Mouse (Mus musculus) neural tube, embryonic 12.5 days (tissue): ENCODE results near the gene Dmxl2. TPM values are rescaled to one million over a fixed set of nuclear protein-coding genes. Genes with fewer than 3 reads are reported as not detected.

ENCODE experiments used
- ATAC-seq: fragments of 200-750 bp; cut with Nextera tagmentation; 2 replicates; pipeline ENCODE4 v1.8.0; 2017; ENCODE audit warnings: low read depth, mild to moderate bottlenecking, moderate TSS enrichment, moderate library complexity; ENCODE audit not compliant: low FRiP score
- H3K27ac ChIP-seq: fragments of 300-500 bp; sonication (generic); 2 replicates; pipeline ENCODE4 v1.5.1; 2016
- H3K27me3 ChIP-seq: fragments of 300-500 bp; sonication (generic); replicated peaks from 2 replicates; pipeline ENCODE4 v1.6.1; 2016; ENCODE audit warnings: mild to moderate bottlenecking
- H3K36me3 ChIP-seq: fragments of 300-500 bp; sonication (generic); 2 replicates; pipeline ENCODE4 v1.6.1; 2016; ENCODE audit warnings: mild to moderate bottlenecking
- H3K4me1 ChIP-seq: fragments of 300-500 bp; sonication (generic); 2 replicates; pipeline ENCODE4 v1.6.1; 2016
- H3K4me2 ChIP-seq: fragments of 300-500 bp; sonication (generic); replicated peaks from 2 replicates; pipeline ENCODE4 v1.6.1; 2016; ENCODE audit warnings: mild to moderate bottlenecking
- H3K4me3 ChIP-seq: fragments of 300-500 bp; sonication (generic); 2 replicates; pipeline ENCODE4 v1.5.1; 2016
- H3K9ac ChIP-seq: fragments of 300-500 bp; sonication (generic); 2 replicates; pipeline ENCODE4 v1.6.1; 2016; ENCODE audit warnings: mild to moderate bottlenecking
- H3K9me3 ChIP-seq: fragments of 300-500 bp; sonication (generic); 2 replicates; pipeline ENCODE4 v1.6.1; 2016; ENCODE audit warnings: mild to moderate bottlenecking
- WGBS: fragments of 180-500 bp; shearing (Covaris S2); methylation state at CpG from one replicate; pipeline ENCODE4 v1.1.7; 2016; 5-methylcytosine and 5-hydroxymethylcytosine counted together
- polyA plus RNA-seq: library from polyadenylated mRNA; unstranded; fragments of >200 nt; fragmentation: Nextera tagmentation; extraction: Ambion mirVana; gene quantifications from 2 replicates; pipeline ENCODE4 v1.2.1, GENCODE M21; 2016

Gene Dmxl2
- 28.5 and 29.7 TPM in 2 replicates for polyA plus RNA-seq

GRCm38 (mm10) chr9:54501453-54502110, at the start of gene Dmxl2:
Gene Dmxl2, minus strand, starts transcription at chr9:54501626.
- Histone ChIP-seq H3K9ac (peak within 1 kb of the TSS; percentile 88), H3K9me3 (no peaks in the 10 kb centered on the region), H3K4me3 (peak within 1 kb of the TSS; percentile 80), H3K27ac (peak within 1 kb of the TSS; percentile 80), H3K36me3 (no peaks in the 10 kb centered on the region), H3K4me1 (peaks cover 14% of the 10 kb centered on the region; the same call in 1 of the 2 replicates), H3K4me2 (peak within 1 kb of the TSS; percentile 86), H3K27me3 (no peaks in the 10 kb centered on the region)
- peak; percentile 97 for ATAC-seq
- WGBS = under 1% methylated on average over 99 of the region's 99 CpGs

GRCm38 (mm10) chr9:54549433-54549832, 48.0 kb upstream of the Dmxl2 start:
- Histone ChIP-seq H3K36me3 (no peaks in the 10 kb centered on the region), H3K9ac (no peak overlapping the region), H3K4me2 (no peak overlapping the region), H3K9me3 (no peaks in the 10 kb centered on the region), H3K4me1 (no peaks in the 10 kb centered on the region), H3K27me3 (no peaks in the 10 kb centered on the region), H3K4me3 (no peak overlapping the region), H3K27ac (no peak overlapping the region)
- 88% methylated on average over 6 of the region's 6 CpGs for WGBS
- ATAC-seq = no peak

DNA sequence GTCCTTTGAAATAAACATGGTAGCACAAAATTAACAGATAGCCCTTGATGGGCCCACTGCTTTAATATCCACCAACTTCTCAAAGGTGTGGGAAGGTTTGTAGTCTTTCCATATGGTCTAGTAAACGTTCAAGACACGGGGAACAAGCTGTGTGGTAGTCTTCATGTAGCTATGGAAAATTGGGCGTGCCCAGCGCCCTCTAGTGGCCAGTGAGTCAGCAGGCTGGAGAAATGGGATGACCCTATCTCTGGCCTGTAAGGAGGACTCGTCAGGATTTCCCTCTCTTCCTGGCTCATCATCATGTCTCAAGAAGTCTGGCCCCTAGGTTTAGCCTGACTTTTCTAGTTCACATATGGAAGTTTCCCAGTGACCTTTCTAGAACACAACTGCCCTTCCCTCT, 46.1 kb upstream of the Dmxl2 start:
- Histone ChIP-seq H3K9me3 (no peaks in the 10 kb centered on the region), H3K36me3 (no peaks in the 10 kb centered on the region), H3K4me1 (no peaks in the 10 kb centered on the region), H3K4me2 (no peak overlapping the region), H3K9ac (no peak overlapping the region), H3K27me3 (no peaks in the 10 kb centered on the region), H3K27ac (no peak overlapping the region), H3K4me3 (no peak overlapping the region)
- 17% methylated on average over 5 of the region's 5 CpGs for WGBS
- ATAC-seq = no peak

- Histone ChIP-seq H3K27me3 (no peaks in the 10 kb centered on the region), H3K9me3 (no peaks in the 10 kb centered on the region), H3K4me2 (no peak overlapping the region), H3K4me1 (no peaks in the 10 kb centered on the region), H3K27ac (no peak overlapping the region), H3K36me3 (no peaks in the 10 kb centered on the region), H3K4me3 (no peak overlapping the region), H3K9ac (no peak overlapping the region)
- WGBS = 91% methylated on average over 4 of the region's 4 CpGs
- ATAC-seq = no peak
These were observed 43.5 kb upstream of the Dmxl2 start for GRCm38 (mm10) chr9:54544954-54545315.

DNA sequence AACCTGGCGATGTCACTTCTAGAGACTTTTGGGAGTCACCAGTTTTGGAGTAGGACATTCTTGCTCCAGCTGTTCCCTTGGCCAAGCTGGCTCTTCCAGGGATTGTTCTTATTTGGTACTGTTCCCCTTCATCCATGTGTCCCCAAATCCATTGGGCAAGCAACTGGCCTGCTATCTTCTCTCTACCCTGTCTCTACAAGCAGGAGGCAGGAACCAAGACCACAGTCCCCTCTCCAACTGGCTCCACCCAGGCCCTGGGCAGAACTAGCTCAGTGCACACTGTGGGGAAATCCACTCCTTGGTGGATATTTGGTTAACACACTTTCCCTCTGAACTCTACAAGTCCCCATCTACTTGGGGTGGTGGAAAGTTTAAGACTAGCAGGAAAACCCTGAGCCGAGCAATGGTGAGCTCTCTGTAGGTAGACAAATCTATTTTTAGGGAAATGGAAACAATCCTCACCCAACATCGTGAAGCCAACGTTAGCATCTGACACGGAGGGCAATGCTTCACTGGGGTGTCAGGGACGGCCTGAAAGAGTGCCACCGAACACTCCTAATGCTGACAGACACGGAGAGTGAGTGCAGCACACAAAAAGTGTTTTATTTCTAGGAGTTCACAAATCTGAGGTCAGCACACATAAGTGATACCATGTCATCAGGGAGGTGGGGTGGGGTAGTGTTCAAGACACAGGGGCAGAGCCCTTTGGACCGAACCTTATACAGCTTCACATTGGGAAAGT, 43.0 kb upstream of the Dmxl2 start:
- H3K27ac ChIP-seq = no peak overlapping the region
- H3K4me1 ChIP-seq = no peaks in the 10 kb centered on the region

DNA sequence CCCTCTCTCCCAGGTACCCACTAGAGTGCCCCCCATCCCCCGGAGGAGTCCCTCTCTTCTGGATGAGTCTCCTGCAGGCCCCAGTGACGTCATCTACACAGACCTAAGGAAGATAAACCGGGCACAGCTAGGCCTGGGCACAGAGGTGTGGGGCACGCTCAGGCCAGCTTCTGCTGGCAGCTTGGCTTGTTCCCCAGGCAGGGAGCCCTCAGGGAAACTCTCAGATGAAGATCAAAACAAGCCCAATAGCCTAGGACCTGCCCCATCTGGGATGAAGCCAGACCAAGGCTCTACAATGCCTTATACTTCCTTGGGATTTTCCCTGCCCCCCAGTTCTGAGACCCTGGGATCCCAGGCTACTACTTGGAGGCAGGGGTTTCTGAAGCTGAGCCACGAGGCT, 39.4 kb upstream of the Dmxl2 start:
- Histone ChIP-seq H3K4me2 (no peak overlapping the region), H3K4me1 (no peaks in the 10 kb centered on the region), H3K9ac (no peak overlapping the region), H3K36me3 (no peaks in the 10 kb centered on the region), H3K9me3 (no peaks in the 10 kb centered on the region), H3K27me3 (no peaks in the 10 kb centered on the region), H3K4me3 (no peak overlapping the region), H3K27ac (no peak overlapping the region)
- 77% methylated on average over 5 of the region's 5 CpGs for WGBS
- no peak for ATAC-seq

More for the DNA sequence above, 43.0 kb upstream of the Dmxl2 start:
- no peak overlapping the region for H3K4me3 ChIP-seq
- no peaks in the 10 kb centered on the region for H3K9me3 ChIP-seq
- H3K4me2 ChIP-seq = no peak overlapping the region
- ATAC-seq = no peak
- no peak overlapping the region for H3K9ac ChIP-seq
- WGBS = 90% methylated on average over 9 of the region's 9 CpGs
- no peaks in the 10 kb centered on the region for H3K27me3 ChIP-seq
- no peaks in the 10 kb centered on the region for H3K36me3 ChIP-seq

DNA sequence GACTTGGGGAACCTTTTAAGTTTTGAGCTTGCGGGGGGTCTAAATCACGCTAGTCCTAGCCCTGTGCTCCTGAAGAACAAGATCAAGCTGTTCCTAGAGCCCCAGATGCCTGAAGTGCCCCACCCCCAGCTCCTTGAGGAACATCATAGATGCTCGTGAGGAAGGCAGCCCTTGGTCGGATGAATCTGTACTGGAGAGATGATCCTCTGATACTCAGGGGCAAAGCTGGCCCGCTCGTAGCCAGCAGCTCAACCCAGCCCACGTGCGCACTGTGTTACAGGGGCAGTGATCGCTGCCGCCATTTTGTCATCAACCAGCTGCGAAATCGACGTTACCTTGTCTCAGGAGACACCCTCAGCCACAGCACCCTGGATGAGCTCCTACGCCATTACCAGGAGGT, 37.3 kb upstream of the Dmxl2 start, which contains the start of gene Sh2d7:
Gene Sh2d7, plus strand, starts transcription at position 301 of the 400 bp plus-strand sequence.
- H3K9me3 ChIP-seq = no peaks in the 10 kb centered on the region
- no peak within 1 kb of the TSS for H3K9ac ChIP-seq
- H3K4me2 ChIP-seq = no peak within 1 kb of the TSS
- H3K27ac ChIP-seq = no peak within 1 kb of the TSS
- H3K4me1 ChIP-seq = peaks cover 8% of the 10 kb centered on the region
- H3K4me3 ChIP-seq = no peak within 1 kb of the TSS
- ATAC-seq = no peak
- 94% methylated on average over 14 of the region's 14 CpGs for WGBS
- H3K36me3 ChIP-seq = no peaks in the 10 kb centered on the region
- H3K27me3 ChIP-seq = no peaks in the 10 kb centered on the region

DNA sequence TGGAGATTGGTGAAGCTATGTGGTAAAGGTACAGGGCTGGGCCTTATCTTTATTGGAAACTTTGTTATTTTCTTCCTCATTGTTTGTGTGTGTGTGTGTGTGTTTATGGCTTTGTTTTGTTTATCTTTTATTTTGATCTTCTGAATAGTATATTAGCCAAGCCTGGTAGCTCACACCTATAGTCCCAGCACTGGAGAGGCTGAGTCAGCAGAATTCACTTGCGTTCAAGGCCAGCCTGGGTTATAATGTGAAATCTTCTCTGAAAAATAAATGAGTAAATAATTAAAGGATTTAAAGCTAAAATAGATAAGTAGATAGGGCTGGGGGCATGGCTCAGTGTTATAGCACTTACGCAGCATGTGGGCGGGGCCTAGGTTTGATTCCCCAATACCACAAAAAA, 36.8 kb upstream of the Dmxl2 start:
- no peak overlapping the region for H3K27ac ChIP-seq

DNA sequence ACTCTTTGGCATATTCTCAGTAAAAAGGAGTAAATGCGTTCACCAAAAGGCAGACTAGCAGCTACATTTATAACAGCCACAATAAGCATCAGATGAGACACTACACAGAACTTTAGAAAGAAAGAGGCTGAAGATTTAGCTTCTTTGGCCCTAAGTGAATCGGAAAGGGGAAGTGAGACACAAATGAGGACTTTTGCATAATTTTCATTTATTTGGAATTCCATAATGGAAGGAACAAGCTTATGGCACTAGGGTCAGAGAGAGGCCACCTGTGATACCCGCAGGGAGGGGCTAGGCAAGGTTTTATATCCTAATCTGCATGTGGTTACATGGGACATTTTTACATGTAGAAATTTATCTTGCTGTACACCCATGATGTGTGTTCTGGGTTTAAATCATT, 36.1 kb upstream of the Dmxl2 start:
- no peaks in the 10 kb centered on the region for H3K36me3 ChIP-seq
- no peak for ATAC-seq
- no peak overlapping the region for H3K27ac ChIP-seq
- no peaks in the 10 kb centered on the region for H3K9me3 ChIP-seq
- WGBS = 69% methylated on average over 3 of the region's 3 CpGs
- H3K4me2 ChIP-seq = no peak overlapping the region
- no peak overlapping the region for H3K4me3 ChIP-seq
- H3K4me1 ChIP-seq = peaks cover 9% of the 10 kb centered on the region
- no peak overlapping the region for H3K9ac ChIP-seq
- H3K27me3 ChIP-seq = no peaks in the 10 kb centered on the region

More for the DNA sequence above, 36.8 kb upstream of the Dmxl2 start:
- H3K9me3 ChIP-seq = no peaks in the 10 kb centered on the region
- 95% methylated on average over 3 of the region's 3 CpGs for WGBS
- no peaks in the 10 kb centered on the region for H3K36me3 ChIP-seq
- H3K9ac ChIP-seq = no peak overlapping the region
- H3K4me3 ChIP-seq = no peak overlapping the region
- no peak overlapping the region for H3K4me2 ChIP-seq
- H3K27me3 ChIP-seq = no peaks in the 10 kb centered on the region
- H3K4me1 ChIP-seq = peaks cover 9% of the 10 kb centered on the region
- ATAC-seq = no peak

DNA sequence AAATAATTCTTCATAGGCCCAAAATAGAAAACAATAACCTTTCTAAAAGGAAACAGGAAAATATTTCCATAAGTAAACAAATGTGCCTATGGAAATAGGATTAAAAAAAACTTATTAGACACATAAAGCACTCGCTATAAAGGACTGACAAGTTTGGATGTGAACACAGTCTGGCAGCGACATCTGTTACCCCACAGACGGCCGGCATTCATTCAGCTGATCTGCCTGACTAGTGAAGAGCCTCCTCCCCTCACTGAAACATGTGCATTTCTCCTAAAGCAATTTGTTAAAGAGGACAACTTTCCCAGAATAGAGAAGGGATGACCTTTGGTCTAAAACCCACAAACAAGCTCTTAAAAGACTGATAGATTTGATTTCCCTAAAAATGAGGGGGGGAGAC, 35.6 kb upstream of the Dmxl2 start:
- Histone ChIP-seq H3K4me2 (no peak overlapping the region), H3K27ac (no peak overlapping the region), H3K9ac (no peak overlapping the region), H3K9me3 (no peaks in the 10 kb centered on the region), H3K36me3 (no peaks in the 10 kb centered on the region), H3K4me3 (no peak overlapping the region), H3K27me3 (no peaks in the 10 kb centered on the region), H3K4me1 (peaks cover 9% of the 10 kb centered on the region)
- ATAC-seq = no peak
- WGBS = 40% methylated on average over 4 of the region's 4 CpGs

DNA sequence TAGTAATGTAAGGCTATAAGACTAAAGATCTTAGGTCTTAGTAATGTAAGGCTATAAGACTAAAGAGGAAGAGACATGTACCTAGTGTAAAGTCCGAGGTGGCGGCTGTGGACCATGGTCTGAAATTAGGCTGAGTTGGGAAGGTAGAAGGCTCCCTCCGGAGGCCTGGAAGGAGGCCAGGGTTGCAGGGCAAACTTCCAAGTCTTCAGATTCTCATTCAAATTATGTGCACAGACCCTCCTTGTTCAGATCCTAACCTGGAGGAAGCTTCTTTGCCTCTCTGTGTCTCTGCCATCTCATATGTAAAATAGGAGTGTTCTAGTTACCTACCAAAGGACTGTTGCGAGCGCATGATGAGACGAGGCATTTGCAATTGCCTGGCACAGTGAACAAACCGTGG, 34.8 kb upstream of the Dmxl2 start:
- H3K27ac ChIP-seq = no peak overlapping the region
- no peaks in the 10 kb centered on the region for H3K36me3 ChIP-seq
- H3K4me3 ChIP-seq = no peak overlapping the region
- H3K27me3 ChIP-seq = no peaks in the 10 kb centered on the region
- H3K9ac ChIP-seq = no peak overlapping the region
- H3K4me1 ChIP-seq = peaks cover 9% of the 10 kb centered on the region
- no peak for ATAC-seq
- WGBS = 79% methylated on average over 7 of the region's 7 CpGs
- no peak overlapping the region for H3K4me2 ChIP-seq
- no peaks in the 10 kb centered on the region for H3K9me3 ChIP-seq

DNA sequence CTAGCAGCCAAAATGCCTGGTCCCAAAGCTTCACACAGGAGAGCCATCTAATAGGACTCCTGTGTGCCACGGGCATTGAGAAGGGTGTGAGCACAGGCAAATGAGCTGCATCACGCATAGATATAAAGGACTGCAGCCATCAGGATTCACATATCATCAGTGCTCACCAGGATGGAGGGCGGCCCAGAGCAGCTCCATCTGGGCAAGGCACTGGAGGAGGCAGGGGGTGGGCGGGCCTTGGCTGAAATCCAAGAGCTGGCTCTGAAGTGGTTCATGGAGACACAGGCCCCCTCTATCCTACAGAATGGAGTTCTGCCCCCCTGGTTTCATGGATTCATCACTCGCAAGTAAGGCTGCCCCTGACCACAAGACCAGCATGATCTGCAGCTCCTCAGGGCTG, 32.5 kb upstream of the Dmxl2 start:
- 53% methylated on average over 5 of the region's 5 CpGs for WGBS
- Histone ChIP-seq H3K27ac (no peak overlapping the region), H3K36me3 (no peaks in the 10 kb centered on the region), H3K4me2 (no peak overlapping the region), H3K9ac (no peak overlapping the region), H3K27me3 (no peaks in the 10 kb centered on the region), H3K9me3 (no peaks in the 10 kb centered on the region), H3K4me3 (no peak overlapping the region), H3K4me1 (peaks cover 9% of the 10 kb centered on the region)
- ATAC-seq = peak; percentile 85

DNA sequence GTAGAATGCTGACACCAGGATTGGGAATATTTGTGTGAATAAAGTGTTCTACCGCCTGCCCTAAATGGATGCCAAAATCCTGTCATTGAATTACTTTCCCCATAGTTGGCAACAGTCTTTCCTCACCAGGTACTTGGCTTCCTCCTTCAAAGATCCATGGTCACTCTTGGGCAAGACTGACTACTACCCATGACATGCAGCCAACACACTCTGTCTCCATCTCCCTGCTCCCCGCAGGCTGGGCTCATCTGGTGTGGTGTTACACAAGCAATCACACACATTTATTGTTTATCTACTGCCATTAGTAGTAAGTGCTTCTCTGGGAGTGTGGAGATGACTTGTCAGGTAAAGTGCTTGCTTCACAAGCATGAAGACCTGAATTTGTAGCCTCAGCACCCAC, 31.5 kb upstream of the Dmxl2 start:
- Histone ChIP-seq H3K4me3 (no peak overlapping the region), H3K4me2 (no peak overlapping the region), H3K27me3 (no peaks in the 10 kb centered on the region), H3K4me1 (peaks cover 9% of the 10 kb centered on the region), H3K9me3 (no peaks in the 10 kb centered on the region), H3K9ac (no peak overlapping the region), H3K27ac (no peak overlapping the region), H3K36me3 (no peaks in the 10 kb centered on the region)
- no peak for ATAC-seq
- 91% methylated on average over 2 of the region's 2 CpGs for WGBS
